Mouse (Mus musculus) lung, embryonic 15.5 days (tissue): ENCODE results near the gene Ccna2. TPM values are rescaled to one million over a fixed set of nuclear protein-coding genes. Genes with fewer than 3 reads are reported as not detected.
A peak's percentile ranks its signal among the peaks of the same experiment; 100 is the strongest.

Source experiments
- ATAC-seq: fragments of 200-750 bp; cut with Nextera tagmentation; 2 replicates; pipeline ENCODE4 v1.8.0; 2017; ENCODE audit warnings: moderate number of reproducible peaks, borderline replicate concordance; ENCODE audit not compliant: low FRiP score, low TSS enrichment; ENCODE audit errors: extremely low read depth
- H3K27ac ChIP-seq: fragments of 300-500 bp; sonication (generic); 2 replicates; pipeline ENCODE4 v1.5.1; 2015; ENCODE audit warnings: moderate library complexity, mild to moderate bottlenecking, inconsistent platforms
- H3K27me3 ChIP-seq: fragments of 300-500 bp; sonication (generic); 2 replicates; pipeline ENCODE4 v1.6.1; 2015; ENCODE audit warnings: inconsistent platforms
- H3K36me3 ChIP-seq: fragments of 300-500 bp; sonication (generic); 2 replicates; pipeline ENCODE4 v1.6.1; 2015; ENCODE audit warnings: inconsistent platforms
- H3K4me1 ChIP-seq: fragments of 300-500 bp; sonication (generic); 2 replicates; pipeline ENCODE4 v1.6.1; 2015; ENCODE audit warnings: inconsistent platforms
- H3K4me2 ChIP-seq: fragments of 300-500 bp; sonication (generic); 2 replicates; pipeline ENCODE4 v1.6.1; 2015; ENCODE audit warnings: inconsistent platforms, mild to moderate bottlenecking, moderate library complexity
- H3K4me3 ChIP-seq: fragments of 300-500 bp; sonication (generic); 2 replicates; pipeline ENCODE4 v1.5.1; 2015; ENCODE audit warnings: mild to moderate bottlenecking, inconsistent platforms
- H3K9ac ChIP-seq: fragments of 300-500 bp; sonication (generic); 2 replicates; pipeline ENCODE4 v1.6.1; 2015; ENCODE audit warnings: inconsistent platforms
- H3K9me3 ChIP-seq: fragments of 300-500 bp; sonication (generic); 2 replicates; pipeline ENCODE4 v1.6.1; 2016; ENCODE audit warnings: inconsistent platforms
- WGBS: fragments of 180-500 bp; shearing (Covaris S2); methylation state at CpG from one replicate; pipeline ENCODE4 v1.1.7; 2015; 5-methylcytosine and 5-hydroxymethylcytosine counted together
- polyA plus RNA-seq: library from polyadenylated mRNA; unstranded; fragments of >200 nt; fragmentation: Nextera tagmentation; extraction: Ambion mirVana; gene quantifications from 2 replicates; pipeline ENCODE4 v1.2.1, GENCODE M21; 2015

The Ccna2 gene
- polyA plus RNA-seq, 1 experiment from 2014 or later: 219 TPM

DNA sequence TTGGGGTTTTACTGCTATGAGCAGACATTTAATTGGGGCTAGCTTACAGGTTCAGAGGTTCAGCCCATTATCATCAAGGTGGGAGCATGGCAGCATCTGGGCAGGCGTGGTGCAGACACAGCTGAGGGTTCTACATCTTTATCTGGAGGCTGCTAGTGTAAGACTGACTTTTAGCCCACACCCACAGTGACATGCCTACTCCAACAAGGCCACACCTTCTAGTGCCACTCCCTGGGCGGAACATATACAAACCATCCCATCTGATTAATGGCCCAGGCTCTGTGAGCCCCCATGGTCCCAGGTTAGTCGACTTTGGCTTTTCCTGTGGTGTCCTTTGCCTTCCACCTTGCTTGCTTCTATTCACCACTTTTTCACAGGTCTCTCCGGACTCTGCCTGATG lies 12.3 kb downstream of the Ccna2 start:
- no peak; the same call in 1 of the 2 replicates for ATAC-seq
- WGBS: 74% methylated on average over 4 of the region's 4 CpGs

GRCm38 (mm10) chr3:36557601-36558000 lies 14.3 kb downstream of the Ccna2 start:
- Histone ChIP-seq H3K4me1 (0 out of 2 replicates have a peak, but pooled peaks cover 4% of the 10 kb centered on the region), H3K4me2 (no peak overlapping the region), H3K36me3 (peaks cover 74% of the 10 kb centered on the region), H3K9ac (no peak overlapping the region), H3K4me3 (no peak overlapping the region), H3K27ac (no peak overlapping the region), H3K9me3 (no peaks in the 10 kb centered on the region), H3K27me3 (no peaks in the 10 kb centered on the region)
- no peak for ATAC-seq
- WGBS: 88% methylated on average over 1 of the region's 1 CpGs

More for the DNA sequence above, 12.3 kb downstream of the Ccna2 start:
- H3K4me2 ChIP-seq: no peak overlapping the region
- H3K4me1 ChIP-seq: no peaks in the 10 kb centered on the region
- H3K27me3 ChIP-seq: no peaks in the 10 kb centered on the region
- no peak overlapping the region for H3K27ac ChIP-seq
- H3K9ac ChIP-seq: no peak overlapping the region
- H3K9me3 ChIP-seq: no peaks in the 10 kb centered on the region
- H3K4me3 ChIP-seq: no peak overlapping the region
- peaks cover 86% of the 10 kb centered on the region for H3K36me3 ChIP-seq

- H3K9ac ChIP-seq: peak within 1 kb of the TSS; percentile 59
- H3K4me1 ChIP-seq: peaks cover 11% of the 10 kb centered on the region; the same call in 1 of the 2 replicates
- H3K27me3 ChIP-seq: no peaks in the 10 kb centered on the region
- peak within 1 kb of the TSS; percentile 67 for H3K4me3 ChIP-seq
- no peak within 1 kb of the TSS for H3K27ac ChIP-seq
- H3K9me3 ChIP-seq: no peaks in the 10 kb centered on the region
- H3K36me3 ChIP-seq: peaks cover 35% of the 10 kb centered on the region
- 0% methylated on average over 39 of the region's 39 CpGs for WGBS
- ATAC-seq: peak; percentile 93
- H3K4me2 ChIP-seq: peak within 1 kb of the TSS; percentile 82
Observed at GRCm38 (mm10) chr3:36552406-36553047, 19.4 kb downstream of the Ccna2 start, which contains the start of gene Exosc9. Gene Exosc9 (plus strand): TSS chr3:36552606.

GRCm38 (mm10) chr3:36551851-36552384 lies 20.0 kb downstream of the Ccna2 start:
- Histone ChIP-seq H3K27ac (no peak overlapping the region), H3K9ac (peak overlapping the region; percentile 59), H3K27me3 (no peaks in the 10 kb centered on the region), H3K4me3 (peak overlapping the region; percentile 67), H3K36me3 (peaks cover 29% of the 10 kb centered on the region), H3K4me2 (peak overlapping the region; percentile 82), H3K4me1 (peaks cover 11% of the 10 kb centered on the region; the same call in 1 of the 2 replicates), H3K9me3 (no peaks in the 10 kb centered on the region)
- ATAC-seq: peak; percentile 23; the same call in 1 of the 2 replicates
- WGBS: 19% methylated on average over 12 of the region's 12 CpGs

DNA sequence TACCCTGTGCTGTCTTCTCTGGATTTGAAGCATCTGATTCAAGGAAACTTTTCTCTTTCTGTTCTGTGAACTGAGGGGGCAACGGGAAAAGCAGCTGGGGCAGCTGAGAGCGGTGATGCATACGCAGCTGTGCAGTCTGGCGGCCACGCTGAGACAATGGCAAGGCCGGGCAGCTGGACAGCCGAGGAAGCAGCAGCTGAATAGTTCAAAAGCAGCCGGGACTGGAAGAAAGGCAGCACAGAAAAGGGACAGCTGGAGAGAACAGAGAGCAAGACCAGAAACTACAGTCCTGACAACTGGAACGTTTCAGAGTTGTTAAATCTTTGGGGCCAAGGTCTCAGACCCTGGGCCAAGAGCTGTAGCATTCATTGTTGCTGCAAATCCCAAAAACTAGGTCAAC lies 20.6 kb downstream of the Ccna2 start:
- Histone ChIP-seq H3K36me3 (peaks cover 24% of the 10 kb centered on the region), H3K4me2 (peak overlapping the region; percentile 82), H3K27me3 (no peaks in the 10 kb centered on the region), H3K9ac (no peak overlapping the region), H3K27ac (no peak overlapping the region), H3K4me1 (peaks cover 11% of the 10 kb centered on the region; the same call in 1 of the 2 replicates), H3K4me3 (peak overlapping the region; percentile 67; the same call in 1 of the 2 replicates), H3K9me3 (no peaks in the 10 kb centered on the region)
- 0 out of 2 replicates have a peak, but pooled peaks have one; percentile 39 for ATAC-seq
- WGBS: 39% methylated on average over 9 of the region's 9 CpGs

DNA sequence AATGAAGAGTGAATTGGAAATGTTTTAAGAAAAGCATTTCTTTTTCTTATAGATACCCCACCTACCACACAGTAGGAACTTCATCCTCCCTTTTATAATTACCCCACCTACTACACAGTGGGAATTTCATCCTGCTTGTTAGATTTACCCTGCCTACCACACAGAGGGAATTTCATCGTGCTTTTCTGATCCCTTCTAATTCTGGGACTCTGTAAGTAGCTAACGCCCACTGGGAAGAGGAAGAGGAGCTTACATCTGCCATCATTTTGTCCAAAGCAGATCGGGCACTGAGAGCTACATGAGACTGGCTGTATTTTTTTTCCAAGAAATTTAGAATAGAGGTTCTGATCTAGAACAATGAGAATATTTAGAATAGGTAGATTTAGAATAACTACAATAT lies 27.0 kb downstream of the Ccna2 start:
- H3K27ac ChIP-seq: no peak overlapping the region
- H3K27me3 ChIP-seq: no peaks in the 10 kb centered on the region
- no peaks in the 10 kb centered on the region for H3K4me1 ChIP-seq
- ATAC-seq: no peak
- 77% methylated on average over 3 of the region's 3 CpGs for WGBS
- no peak overlapping the region for H3K4me2 ChIP-seq
- H3K4me3 ChIP-seq: no peak overlapping the region
- H3K9me3 ChIP-seq: no peaks in the 10 kb centered on the region
- no peak overlapping the region for H3K9ac ChIP-seq
- H3K36me3 ChIP-seq: no peaks in the 10 kb centered on the region

DNA sequence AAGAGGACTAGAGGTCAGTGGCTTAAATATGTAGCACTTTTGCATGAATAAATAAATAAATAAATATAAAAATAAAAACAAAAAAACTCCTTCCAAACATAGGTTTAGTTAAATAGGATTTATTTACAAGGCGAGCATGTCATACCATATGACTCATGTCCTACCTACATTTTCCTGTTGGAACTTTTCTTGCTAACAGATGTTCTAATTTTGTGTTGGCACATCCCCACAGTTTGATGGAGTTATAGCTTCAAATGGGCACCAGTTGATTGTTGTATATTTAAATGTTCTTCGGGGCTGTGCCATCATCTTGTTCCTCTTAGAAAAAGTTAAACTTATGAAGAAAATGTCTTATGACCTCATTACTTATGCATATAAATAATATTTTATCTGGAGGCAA lies 30.6 kb downstream of the Ccna2 start:
- Histone ChIP-seq H3K9me3 (no peaks in the 10 kb centered on the region), H3K36me3 (no peaks in the 10 kb centered on the region), H3K27me3 (no peaks in the 10 kb centered on the region), H3K27ac (no peak overlapping the region), H3K4me2 (no peak overlapping the region), H3K4me1 (no peaks in the 10 kb centered on the region), H3K4me3 (no peak overlapping the region), H3K9ac (no peak overlapping the region)
- ATAC-seq: no peak
- WGBS: 83% methylated on average over 2 of the region's 2 CpGs

DNA sequence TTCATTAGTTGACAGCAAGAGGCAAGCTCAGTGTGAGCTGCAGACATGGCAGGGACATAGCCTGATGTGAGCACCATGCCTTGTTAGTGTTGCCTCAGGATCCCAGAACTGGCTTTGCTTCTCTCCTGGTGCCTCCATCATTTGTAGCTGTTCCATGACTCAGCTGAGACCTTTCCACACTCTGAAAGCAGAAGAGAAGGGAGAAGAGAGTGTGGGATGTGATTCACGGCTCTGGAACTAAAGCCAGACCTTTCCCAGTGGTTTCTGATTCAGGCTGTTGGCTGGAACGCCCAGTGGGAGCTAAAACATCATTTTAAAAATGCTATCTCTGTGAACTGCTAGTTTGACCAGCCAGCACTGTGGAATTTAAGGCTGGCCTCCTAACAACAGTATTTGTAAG lies 31.2 kb downstream of the Ccna2 start:
- H3K9ac ChIP-seq: no peak overlapping the region
- H3K4me2 ChIP-seq: no peak overlapping the region
- no peaks in the 10 kb centered on the region for H3K9me3 ChIP-seq
- no peaks in the 10 kb centered on the region for H3K27me3 ChIP-seq
- no peaks in the 10 kb centered on the region for H3K36me3 ChIP-seq
- H3K4me1 ChIP-seq: no peaks in the 10 kb centered on the region
- WGBS: 49% methylated on average over 2 of the region's 2 CpGs
- H3K27ac ChIP-seq: no peak overlapping the region
- ATAC-seq: no peak
- no peak overlapping the region for H3K4me3 ChIP-seq

GRCm38 (mm10) chr3:36537701-36538470 lies 34.1 kb downstream of the Ccna2 start:
- H3K27me3 ChIP-seq: no peaks in the 10 kb centered on the region
- H3K4me1 ChIP-seq: peaks cover 6% of the 10 kb centered on the region
- H3K9ac ChIP-seq: no peak overlapping the region
- H3K9me3 ChIP-seq: no peaks in the 10 kb centered on the region
- no peak overlapping the region for H3K4me2 ChIP-seq
- H3K36me3 ChIP-seq: no peaks in the 10 kb centered on the region
- H3K4me3 ChIP-seq: no peak overlapping the region
- no peak overlapping the region for H3K27ac ChIP-seq
- 69% methylated on average over 4 of the region's 4 CpGs for WGBS
- no peak for ATAC-seq

GRCm38 (mm10) chr3:36536041-36536440 lies 35.9 kb downstream of the Ccna2 start:
- H3K36me3 ChIP-seq: no peaks in the 10 kb centered on the region
- no peak overlapping the region for H3K9ac ChIP-seq
- H3K9me3 ChIP-seq: no peaks in the 10 kb centered on the region
- ATAC-seq: no peak
- H3K27ac ChIP-seq: no peak overlapping the region
- H3K4me1 ChIP-seq: peaks cover 23% of the 10 kb centered on the region
- WGBS: 79% methylated on average over 12 of the region's 12 CpGs
- no peak overlapping the region for H3K4me2 ChIP-seq
- H3K27me3 ChIP-seq: no peaks in the 10 kb centered on the region
- no peak overlapping the region for H3K4me3 ChIP-seq

GRCm38 (mm10) chr3:36533201-36533672 lies 38.7 kb downstream of the Ccna2 start:
- peaks cover 30% of the 10 kb centered on the region for H3K4me1 ChIP-seq
- 0% methylated on average over 1 of the region's 1 CpGs for WGBS
- no peak overlapping the region for H3K9ac ChIP-seq
- H3K9me3 ChIP-seq: no peaks in the 10 kb centered on the region
- peak overlapping the region; percentile 70 for H3K4me2 ChIP-seq
- peak overlapping the region; percentile 45 for H3K27ac ChIP-seq
- H3K36me3 ChIP-seq: no peaks in the 10 kb centered on the region
- no peaks in the 10 kb centered on the region for H3K27me3 ChIP-seq
- H3K4me3 ChIP-seq: no peak overlapping the region
- no peak for ATAC-seq

- Histone ChIP-seq H3K4me2 (peak overlapping the region; percentile 70), H3K9ac (no peak overlapping the region), H3K9me3 (no peaks in the 10 kb centered on the region), H3K4me3 (no peak overlapping the region), H3K36me3 (no peaks in the 10 kb centered on the region), H3K4me1 (peaks cover 30% of the 10 kb centered on the region), H3K27ac (0 out of 2 replicates have a peak overlapping the region, but pooled peaks have one; percentile 45), H3K27me3 (no peaks in the 10 kb centered on the region)
- WGBS: 22% methylated on average over 7 of the region's 7 CpGs
- no peak for ATAC-seq
Observed at GRCm38 (mm10) chr3:36532738-36533137, 39.2 kb downstream of the Ccna2 start.
